Mouse (Mus musculus) lung, embryonic 16.5 days (tissue): ENCODE measurements around the gene Srcin1. TPM values are rescaled to one million over a fixed set of nuclear protein-coding genes. Genes with fewer than 3 reads are reported as not detected.

Experiments
- ATAC-seq: fragments of 200-750 bp; cut with Nextera tagmentation; 2 replicates; pipeline ENCODE4 v1.8.0; 2017; ENCODE audit warnings: low read depth, mild to moderate bottlenecking, moderate library complexity
- H3K27ac ChIP-seq: fragments of 300-500 bp; sonication (generic); 2 replicates; pipeline ENCODE4 v1.5.1; 2014; ENCODE audit warnings: mild to moderate bottlenecking, control low read depth, low read length
- H3K27me3 ChIP-seq: fragments of 300-500 bp; sonication (generic); 2 replicates; pipeline ENCODE4 v1.6.1; 2014; ENCODE audit warnings: low read depth, low read length, mixed read lengths; ENCODE audit not compliant: control insufficient read depth, insufficient read depth
- H3K36me3 ChIP-seq: fragments of 300-500 bp; sonication (generic); 2 replicates; pipeline ENCODE4 v1.6.1; 2014; ENCODE audit warnings: low read length; ENCODE audit not compliant: control insufficient read depth, insufficient read depth
- H3K4me1 ChIP-seq: fragments of 300-500 bp; sonication (generic); replicated peaks from 2 replicates; pipeline ENCODE4 v1.6.1; 2014; ENCODE audit warnings: low read length, mixed read lengths; ENCODE audit not compliant: control insufficient read depth, insufficient read depth
- H3K4me2 ChIP-seq: fragments of 300-500 bp; sonication (generic); 2 replicates; pipeline ENCODE4 v1.6.1; 2014; ENCODE audit warnings: low read depth, low read length, control low read depth
- H3K4me3 ChIP-seq: fragments of 300-500 bp; sonication (generic); 2 replicates; pipeline ENCODE4 v1.5.1; 2014; ENCODE audit warnings: mild to moderate bottlenecking, low read length, control low read depth
- H3K9ac ChIP-seq: fragments of 300-500 bp; sonication (generic); 2 replicates; pipeline ENCODE4 v1.6.1; 2014; ENCODE audit warnings: low read length, control low read depth
- H3K9me3 ChIP-seq: fragments of 300-500 bp; sonication (generic); 2 replicates; pipeline ENCODE4 v1.6.1; 2016; ENCODE audit warnings: low read length; ENCODE audit not compliant: control insufficient read depth
- WGBS: fragments of 180-500 bp; shearing (Covaris S2); extraction: QIAGEN DNeasy Blood & Tissue Kit; methylation state at CpG from one replicate; pipeline ENCODE4 v1.1.7; 2014; 5-methylcytosine and 5-hydroxymethylcytosine counted together
- polyA plus RNA-seq: library from polyadenylated mRNA; unstranded; fragments of >200 nt; fragmentation: Nextera tagmentation; extraction: Ambion mirVana; gene quantifications from 2 replicates; pipeline ENCODE4 v1.2.1, GENCODE M21; 2015

Gene Srcin1
- polyA plus RNA-seq, 1 experiment from 2014 or later: 0.70 TPM

DNA sequence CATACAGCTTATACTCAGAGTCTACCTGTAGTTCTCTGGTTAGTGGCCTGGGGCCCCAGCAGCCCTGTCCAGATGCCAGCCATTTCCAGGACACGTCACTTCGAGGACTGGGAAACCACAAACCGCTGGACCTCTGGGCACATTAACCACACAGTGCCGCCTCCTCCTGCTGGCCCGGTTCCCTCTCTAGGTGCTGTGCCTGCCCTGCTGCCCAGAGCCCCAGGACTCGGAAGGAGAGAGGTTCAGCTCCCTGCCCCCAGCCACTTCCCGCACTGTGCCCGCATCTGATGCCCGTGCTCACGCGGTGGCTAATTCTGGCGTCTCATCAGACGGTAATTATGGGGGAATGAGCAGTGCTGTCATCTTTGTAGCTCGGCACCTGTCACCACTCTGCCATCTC is 12.3 kb downstream of the Srcin1 start:
- no peak for ATAC-seq
- Histone ChIP-seq H3K9me3 (no peaks in the 10 kb centered on the region), H3K4me1 (peaks cover 3% of the 10 kb centered on the region; the same call in 1 of the 2 replicates), H3K27me3 (peaks cover 15% of the 10 kb centered on the region), H3K9ac (no peak overlapping the region), H3K4me2 (no peak overlapping the region), H3K27ac (no peak overlapping the region), H3K4me3 (no peak overlapping the region), H3K36me3 (no peaks in the 10 kb centered on the region)
- 43% methylated on average over 14 of the region's 14 CpGs for WGBS

- Histone ChIP-seq H3K36me3 (no peaks in the 10 kb centered on the region), H3K27me3 (peaks cover 15% of the 10 kb centered on the region), H3K4me2 (no peak overlapping the region), H3K9me3 (no peaks in the 10 kb centered on the region), H3K4me1 (no peaks in the 10 kb centered on the region), H3K4me3 (no peak overlapping the region), H3K9ac (no peak overlapping the region), H3K27ac (no peak overlapping the region)
- no peak for ATAC-seq
- 51% methylated on average over 3 of the region's 3 CpGs for WGBS
These were observed 13.4 kb downstream of the Srcin1 start for GRCm38 (mm10) chr11:97562536-97562935.

DNA sequence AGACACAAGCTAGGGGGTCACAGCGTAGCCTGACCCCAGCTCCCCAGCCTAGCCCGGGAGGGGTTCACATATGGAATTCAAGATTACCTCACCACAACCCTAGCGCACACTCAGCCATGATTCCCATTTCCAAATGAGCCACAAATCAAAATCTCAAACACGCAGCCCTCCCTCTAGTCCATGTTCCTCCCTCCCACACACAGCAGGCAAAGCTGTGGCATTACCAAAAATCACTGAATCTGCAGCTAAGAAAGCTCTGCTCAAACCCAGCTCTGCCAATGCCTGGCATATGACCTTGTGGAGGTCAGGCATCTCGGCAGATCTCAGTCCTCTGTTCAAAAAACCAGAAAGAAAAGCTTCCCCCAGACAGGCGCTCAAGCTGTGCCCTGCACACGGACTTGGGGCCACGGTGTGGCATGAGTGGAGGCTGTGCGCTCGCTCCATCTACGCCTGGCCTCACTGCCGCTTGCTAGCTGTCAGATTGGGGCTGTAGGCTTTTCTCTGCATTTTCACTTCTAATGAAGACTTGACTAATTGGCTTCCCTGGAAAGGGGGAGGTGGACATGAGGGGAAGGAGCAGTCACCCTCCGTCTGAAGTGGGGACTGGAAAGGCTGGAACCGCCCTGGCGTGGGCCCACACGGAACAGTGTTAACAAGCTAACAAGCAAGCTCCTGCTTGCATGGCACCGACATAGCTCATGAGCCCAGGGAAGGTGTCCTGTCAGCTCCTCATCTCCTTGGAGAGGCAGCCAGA is 15.6 kb downstream of the Srcin1 start:
- WGBS: 44% methylated on average over 17 of the region's 17 CpGs
- Histone ChIP-seq H3K9ac (no peak overlapping the region), H3K27me3 (peaks cover 5% of the 10 kb centered on the region)

DNA sequence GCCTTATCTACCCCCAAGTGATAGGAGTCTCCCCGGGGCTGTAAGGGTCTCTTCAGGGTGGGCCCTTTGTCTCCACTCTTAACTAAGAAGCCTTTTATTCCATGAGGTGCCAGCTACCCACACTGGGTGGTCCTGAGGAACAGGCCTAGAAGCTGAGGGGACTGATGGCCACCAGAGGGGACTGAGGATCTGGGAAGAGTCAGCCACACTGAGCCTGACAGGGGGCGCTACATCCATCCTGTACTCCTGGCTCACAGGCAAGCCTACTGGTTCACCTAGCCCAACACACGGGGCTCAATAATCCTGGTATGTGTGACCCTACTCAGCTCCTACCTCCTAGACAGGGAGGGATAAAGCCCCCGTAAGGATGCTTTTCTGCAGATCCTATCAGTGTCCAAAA is 16.4 kb downstream of the Srcin1 start:
- no peak overlapping the region for H3K4me3 ChIP-seq
- no peak overlapping the region for H3K27ac ChIP-seq
- H3K9me3 ChIP-seq: no peaks in the 10 kb centered on the region
- H3K36me3 ChIP-seq: no peaks in the 10 kb centered on the region
- H3K4me1 ChIP-seq: no peaks in the 10 kb centered on the region
- H3K4me2 ChIP-seq: no peak overlapping the region
- WGBS: 49% methylated on average over 4 of the region's 4 CpGs
- no peak overlapping the region for H3K9ac ChIP-seq
- ATAC-seq: no peak
- H3K27me3 ChIP-seq: peaks cover 2% of the 10 kb centered on the region; the same call in 1 of the 2 replicates

More for the DNA sequence above, 15.6 kb downstream of the Srcin1 start:
- no peak for ATAC-seq
- no peaks in the 10 kb centered on the region for H3K4me1 ChIP-seq
- no peak overlapping the region for H3K4me2 ChIP-seq
- no peaks in the 10 kb centered on the region for H3K9me3 ChIP-seq
- H3K4me3 ChIP-seq: no peak overlapping the region
- H3K27ac ChIP-seq: no peak overlapping the region
- no peaks in the 10 kb centered on the region for H3K36me3 ChIP-seq

DNA sequence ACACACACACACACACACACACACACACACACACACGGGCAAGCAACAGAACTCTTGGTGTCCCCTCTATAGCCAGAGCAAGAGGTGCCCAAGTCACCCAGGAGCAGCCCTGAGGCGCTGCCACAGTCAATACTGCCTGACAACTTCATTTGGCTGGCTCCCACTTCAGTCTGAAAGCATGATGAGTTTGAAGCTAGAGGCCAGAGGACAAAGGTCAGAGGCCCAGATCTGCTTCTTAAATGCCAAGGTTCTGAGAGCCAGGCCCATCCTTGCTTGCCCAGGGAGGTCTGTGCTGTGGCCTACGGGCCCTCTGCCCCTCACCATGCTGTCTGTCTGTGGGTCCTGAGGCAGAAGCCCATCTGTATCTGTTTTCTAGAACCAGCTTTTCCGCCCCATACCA is 18.1 kb downstream of the Srcin1 start:
- Histone ChIP-seq H3K27ac (no peak overlapping the region), H3K9ac (no peak overlapping the region), H3K36me3 (no peaks in the 10 kb centered on the region), H3K27me3 (no peaks in the 10 kb centered on the region; the same call in 1 of the 2 replicates), H3K4me3 (no peak overlapping the region), H3K4me2 (no peak overlapping the region), H3K9me3 (no peaks in the 10 kb centered on the region), H3K4me1 (no peaks in the 10 kb centered on the region)
- ATAC-seq: no peak
- WGBS: 73% methylated on average over 4 of the region's 4 CpGs

DNA sequence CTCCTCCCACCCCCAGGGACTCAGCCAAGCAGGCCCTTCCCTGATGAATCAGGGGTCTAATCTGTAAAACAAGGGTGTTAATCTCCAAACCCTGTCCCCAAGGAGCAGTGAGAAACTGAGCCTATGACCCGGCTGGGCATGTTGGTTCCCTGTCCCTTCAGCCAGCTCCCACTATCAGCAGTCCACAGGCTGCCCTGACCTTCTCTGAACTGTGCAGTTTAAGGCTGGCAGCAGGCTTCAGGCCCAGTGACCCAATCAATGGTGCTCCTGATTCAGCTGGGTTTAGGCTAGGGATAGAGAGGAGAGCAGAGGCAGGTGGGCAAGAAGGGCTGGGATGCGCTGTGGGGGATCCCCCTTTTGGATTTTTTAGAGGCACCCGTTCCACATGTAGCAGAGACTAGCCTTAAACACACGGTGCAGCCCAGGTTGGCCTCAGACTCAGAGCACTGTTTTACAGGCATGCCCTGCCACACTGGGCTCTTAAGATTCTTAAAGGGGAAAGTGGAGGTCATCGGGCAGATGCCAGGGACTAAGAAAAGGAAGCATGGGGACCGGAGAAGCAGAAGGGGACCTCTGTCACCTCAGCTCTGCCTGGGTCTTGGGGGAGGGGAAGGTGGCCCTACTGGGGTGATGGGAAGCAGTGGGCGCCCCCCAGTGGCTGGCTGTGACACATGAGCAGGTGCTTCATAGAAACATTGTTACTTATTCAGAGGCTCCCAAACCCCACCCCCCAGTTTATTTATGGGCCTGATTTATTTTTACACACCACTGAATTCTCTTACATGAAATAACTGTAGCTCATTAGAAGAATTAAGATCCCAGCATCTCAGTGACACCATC is 19.2 kb downstream of the Srcin1 start:
- Histone ChIP-seq H3K9ac (no peak overlapping the region), H3K4me1 (no peaks in the 10 kb centered on the region), H3K9me3 (no peaks in the 10 kb centered on the region), H3K27me3 (peaks cover 9% of the 10 kb centered on the region), H3K27ac (no peak overlapping the region), H3K36me3 (no peaks in the 10 kb centered on the region), H3K4me2 (no peak overlapping the region), H3K4me3 (no peak overlapping the region)
- WGBS: 24% methylated on average over 7 of the region's 7 CpGs
- 0 out of 2 replicates have a peak, but pooled peaks have one; percentile 32 for ATAC-seq

- H3K27me3 ChIP-seq: peaks cover 26% of the 10 kb centered on the region
- H3K27ac ChIP-seq: no peak overlapping the region
These were observed 20.8 kb downstream of the Srcin1 start for GRCm38 (mm10) chr11:97555144-97555543.

DNA sequence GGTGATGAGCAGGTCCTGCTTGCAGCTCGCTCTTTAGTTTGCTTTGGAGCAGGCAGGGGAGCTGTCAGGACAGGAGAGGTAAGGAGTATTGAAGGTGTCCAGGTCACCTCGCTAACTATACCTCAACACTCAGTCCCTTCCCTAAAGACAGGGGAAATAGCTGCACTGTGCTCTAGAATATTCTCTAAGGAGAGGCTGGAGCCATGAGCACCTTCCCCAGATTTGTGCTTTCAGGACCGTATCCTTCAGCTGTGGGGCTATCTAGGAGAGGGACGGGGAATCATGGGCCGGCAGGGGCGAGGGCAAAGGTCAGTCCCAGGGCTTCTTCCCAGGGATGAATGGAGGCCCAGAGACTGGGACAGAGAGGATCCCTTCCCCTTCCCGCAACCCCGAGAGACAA is 23.8 kb downstream of the Srcin1 start:
- 22% methylated on average over 8 of the region's 8 CpGs for WGBS
- Histone ChIP-seq H3K4me2 (no peak overlapping the region), H3K9me3 (no peaks in the 10 kb centered on the region), H3K4me1 (peaks cover under 1% of the 10 kb centered on the region), H3K27ac (no peak overlapping the region), H3K9ac (no peak overlapping the region), H3K27me3 (peaks cover 56% of the 10 kb centered on the region), H3K4me3 (no peak overlapping the region), H3K36me3 (no peaks in the 10 kb centered on the region)
- no peak for ATAC-seq

More at GRCm38 (mm10) chr11:97555144-97555543, 20.8 kb downstream of the Srcin1 start:
- no peaks in the 10 kb centered on the region for H3K36me3 ChIP-seq
- 35% methylated on average over 6 of the region's 6 CpGs for WGBS
- H3K9ac ChIP-seq: no peak overlapping the region
- no peaks in the 10 kb centered on the region for H3K9me3 ChIP-seq
- no peak for ATAC-seq
- H3K4me3 ChIP-seq: no peak overlapping the region
- H3K4me1 ChIP-seq: no peaks in the 10 kb centered on the region
- H3K4me2 ChIP-seq: no peak overlapping the region

DNA sequence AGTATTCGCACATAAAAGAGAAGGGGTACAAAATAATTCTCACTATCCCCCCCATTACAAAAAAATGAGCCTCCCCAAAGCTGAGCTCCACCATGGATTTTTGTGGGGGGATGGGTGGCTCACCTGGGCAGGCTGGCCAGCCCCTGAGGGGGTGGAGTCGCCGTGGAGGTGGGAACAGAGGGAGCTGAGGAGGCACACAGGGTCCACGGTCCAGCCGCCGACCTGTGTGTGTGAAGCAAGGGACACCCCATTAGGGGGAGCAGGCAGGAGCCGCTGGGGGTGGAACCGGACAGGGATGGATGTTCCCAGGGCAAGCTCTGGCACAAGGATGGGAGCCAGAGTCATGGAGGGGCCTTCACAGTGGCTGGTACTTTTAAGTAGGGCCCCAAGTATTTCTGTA is 27.2 kb downstream of the Srcin1 start:
- Histone ChIP-seq H3K4me3 (no peak overlapping the region), H3K27me3 (peaks cover 86% of the 10 kb centered on the region), H3K9me3 (no peaks in the 10 kb centered on the region), H3K4me2 (no peak overlapping the region), H3K4me1 (peaks cover 12% of the 10 kb centered on the region), H3K27ac (no peak overlapping the region), H3K36me3 (no peaks in the 10 kb centered on the region), H3K9ac (no peak overlapping the region)
- no peak for ATAC-seq
- 39% methylated on average over 8 of the region's 8 CpGs for WGBS
